Mouse (Mus musculus): ENCODE results near the gene Pitpnm2. TPM values are rescaled to one million over a fixed set of nuclear protein-coding genes. Genes with fewer than 3 reads are reported as not detected.

The Pitpnm2 gene
- polyA plus RNA-seq, 1 experiment from 2014 or later: 10.2 TPM

- Histone ChIP-seq H3K4me1 (ENCODE audit: control insufficient read depth in 2 of 2, insufficient read depth in 2 of 2, low read length in 2 of 2) (peaks cover 0 to 4% of the 10 kb centered on the region in 2 experiments; a peak in 1 of 4 replicates), H3K36me3 (ENCODE audit: control insufficient read depth, insufficient read depth, low read length) (no peaks in the 10 kb centered on the region), H3K9ac (ENCODE audit: low read length) (no peak overlapping the region), H3K9me3 (ENCODE audit: control insufficient read depth, low read length) (no peaks in the 10 kb centered on the region), H3K27me3 (ENCODE audit: control insufficient read depth, insufficient read depth, low read length) (0 out of 2 replicates have a peak, but pooled peaks cover 4% of the 10 kb centered on the region), H3K27ac (replicated peaks in 1 of 2; ENCODE audit: control insufficient read depth in 1 of 2, insufficient read depth in 1 of 2, low read depth in 2 of 2, low read length in 2 of 2) (no peak overlapping the region), H3K4me2 (ENCODE audit: low read length) (no peak overlapping the region), H3K4me3 (ENCODE audit: control insufficient read depth in 1 of 2, insufficient read depth in 1 of 2, low read depth in 1 of 2, low read length in 2 of 2) (no peak overlapping the region)
- ATAC-seq (ENCODE audit: insufficient number of reproducible peaks, insufficient read depth, low FRiP score, low read depth): no peak
- whole genome bisulfite sequencing: 37% methylated on average over 11 of the region's 11 CpGs
These were observed 164.9 kb downstream of the Pitpnm2 start for GRCm38 (mm10) chr5:124084588-124085173.

- Histone ChIP-seq H3K9me3 (ENCODE audit: control insufficient read depth, low read length) (no peaks in the 10 kb centered on the region), H3K4me3 (ENCODE audit: control insufficient read depth in 1 of 2, insufficient read depth in 1 of 2, low read depth in 1 of 2, low read length in 2 of 2) (no peak overlapping the region), H3K4me1 (ENCODE audit: control insufficient read depth in 2 of 2, insufficient read depth in 2 of 2, low read length in 2 of 2) (peaks cover 0 to 5% of the 10 kb centered on the region in 2 experiments; a peak in 2 of 4 replicates), H3K27ac (replicated peaks in 1 of 2; ENCODE audit: control insufficient read depth in 1 of 2, insufficient read depth in 1 of 2, low read depth in 2 of 2, low read length in 2 of 2) (no peak overlapping the region), H3K27me3 (ENCODE audit: control insufficient read depth, insufficient read depth, low read length) (0 out of 2 replicates have a peak, but pooled peaks cover 4% of the 10 kb centered on the region), H3K36me3 (ENCODE audit: control insufficient read depth, insufficient read depth, low read length) (no peaks in the 10 kb centered on the region), H3K4me2 (ENCODE audit: low read length) (no peak overlapping the region), H3K9ac (ENCODE audit: low read length) (no peak overlapping the region)
- 87% methylated on average over 14 of the region's 14 CpGs for WGBS
- no peak for ATAC-seq (ENCODE audit: insufficient number of reproducible peaks, insufficient read depth, low FRiP score, low read depth)
These were observed 165.5 kb downstream of the Pitpnm2 start for GRCm38 (mm10) chr5:124083850-124084587.

- 87% methylated on average over 17 of the region's 17 CpGs for WGBS
These were observed 166.4 kb downstream of the Pitpnm2 start for GRCm38 (mm10) chr5:124082941-124083688.

GRCm38 (mm10) chr5:124082447-124082846 lies 167.1 kb downstream of the Pitpnm2 start:
- WGBS: 70% methylated on average over 10 of the region's 10 CpGs
- no peak for ATAC-seq (ENCODE audit: insufficient number of reproducible peaks, insufficient read depth, low FRiP score, low read depth)
- no peak overlapping the region for H3K9ac ChIP-seq (ENCODE audit: low read length)

More at GRCm38 (mm10) chr5:124082941-124083688, 166.4 kb downstream of the Pitpnm2 start:
- no peak overlapping the region for H3K4me3 ChIP-seq (ENCODE audit: control insufficient read depth in 1 of 2, insufficient read depth in 1 of 2, low read depth in 1 of 2, low read length in 2 of 2)
- ATAC-seq (ENCODE audit: insufficient number of reproducible peaks, insufficient read depth, low FRiP score, low read depth): no peak
- H3K9me3 ChIP-seq (ENCODE audit: control insufficient read depth, low read length): no peaks in the 10 kb centered on the region
- no peak overlapping the region for H3K27ac ChIP-seq (replicated peaks in 1 of 2; ENCODE audit: control insufficient read depth in 1 of 2, insufficient read depth in 1 of 2, low read depth in 2 of 2, low read length in 2 of 2)
- H3K27me3 ChIP-seq (ENCODE audit: control insufficient read depth, insufficient read depth, low read length): 0 out of 2 replicates have a peak, but pooled peaks cover 4% of the 10 kb centered on the region
- no peak overlapping the region for H3K9ac ChIP-seq (ENCODE audit: low read length)
- peaks cover 0 to 8% of the 10 kb centered on the region in 2 experiments; a peak in 2 of 4 replicates for H3K4me1 ChIP-seq (ENCODE audit: control insufficient read depth in 2 of 2, insufficient read depth in 2 of 2, low read length in 2 of 2)
- H3K4me2 ChIP-seq (ENCODE audit: low read length): no peak overlapping the region
- H3K36me3 ChIP-seq (ENCODE audit: control insufficient read depth, insufficient read depth, low read length): no peaks in the 10 kb centered on the region

GRCm38 (mm10) chr5:124079880-124080279 lies 169.7 kb downstream of the Pitpnm2 start:
- no peak overlapping the region for H3K4me3 ChIP-seq (ENCODE audit: control insufficient read depth in 1 of 2, insufficient read depth in 1 of 2, low read depth in 1 of 2, low read length in 2 of 2)
- no peak for ATAC-seq (ENCODE audit: insufficient number of reproducible peaks, insufficient read depth, low FRiP score, low read depth)
- H3K27ac ChIP-seq (replicated peaks in 1 of 2; ENCODE audit: control insufficient read depth in 1 of 2, insufficient read depth in 1 of 2, low read depth in 2 of 2, low read length in 2 of 2): no peak overlapping the region
- no peaks in the 10 kb centered on the region for H3K36me3 ChIP-seq (ENCODE audit: control insufficient read depth, insufficient read depth, low read length)
- H3K27me3 ChIP-seq (ENCODE audit: control insufficient read depth, insufficient read depth, low read length): 0 out of 2 replicates have a peak, but pooled peaks cover 7% of the 10 kb centered on the region
- 92% methylated on average over 17 of the region's 17 CpGs for WGBS
- H3K9me3 ChIP-seq (ENCODE audit: control insufficient read depth, low read length): no peaks in the 10 kb centered on the region
- no peak overlapping the region for H3K4me2 ChIP-seq (ENCODE audit: low read length)
- peaks cover 7 to 12% of the 10 kb centered on the region in 2 experiments for H3K4me1 ChIP-seq (ENCODE audit: control insufficient read depth in 2 of 2, insufficient read depth in 2 of 2, low read length in 2 of 2)
- no peak overlapping the region; the same call in 1 of the 2 replicates for H3K9ac ChIP-seq (ENCODE audit: low read length)

More at GRCm38 (mm10) chr5:124082447-124082846, 167.1 kb downstream of the Pitpnm2 start:
- Histone ChIP-seq H3K9me3 (ENCODE audit: control insufficient read depth, low read length) (no peaks in the 10 kb centered on the region), H3K27me3 (ENCODE audit: control insufficient read depth, insufficient read depth, low read length) (0 out of 2 replicates have a peak, but pooled peaks cover 4% of the 10 kb centered on the region), H3K36me3 (ENCODE audit: control insufficient read depth, insufficient read depth, low read length) (no peaks in the 10 kb centered on the region), H3K4me2 (ENCODE audit: low read length) (no peak overlapping the region), H3K27ac (replicated peaks in 1 of 2; ENCODE audit: control insufficient read depth in 1 of 2, insufficient read depth in 1 of 2, low read depth in 2 of 2, low read length in 2 of 2) (no peak overlapping the region), H3K4me1 (ENCODE audit: control insufficient read depth in 2 of 2, insufficient read depth in 2 of 2, low read length in 2 of 2) (peaks cover 0 to 8% of the 10 kb centered on the region in 2 experiments; a peak in 2 of 4 replicates), H3K4me3 (ENCODE audit: control insufficient read depth in 1 of 2, insufficient read depth in 1 of 2, low read depth in 1 of 2, low read length in 2 of 2) (no peak overlapping the region)

GRCm38 (mm10) chr5:124078794-124079416 lies 170.7 kb downstream of the Pitpnm2 start:
- Histone ChIP-seq H3K4me3 (ENCODE audit: control insufficient read depth in 1 of 2, insufficient read depth in 1 of 2, low read depth in 1 of 2, low read length in 2 of 2) (no peak overlapping the region), H3K9me3 (ENCODE audit: control insufficient read depth, low read length) (no peaks in the 10 kb centered on the region), H3K9ac (ENCODE audit: low read length) (no peak overlapping the region), H3K27ac (replicated peaks in 1 of 2; ENCODE audit: control insufficient read depth in 1 of 2, insufficient read depth in 1 of 2, low read depth in 2 of 2, low read length in 2 of 2) (no peak overlapping the region), H3K4me2 (ENCODE audit: low read length) (no peak overlapping the region), H3K27me3 (ENCODE audit: control insufficient read depth, insufficient read depth, low read length) (0 out of 2 replicates have a peak, but pooled peaks cover 3% of the 10 kb centered on the region), H3K36me3 (ENCODE audit: control insufficient read depth, insufficient read depth, low read length) (no peaks in the 10 kb centered on the region), H3K4me1 (ENCODE audit: control insufficient read depth in 2 of 2, insufficient read depth in 2 of 2, low read length in 2 of 2) (peaks cover 14 to 16% of the 10 kb centered on the region in 2 experiments)
- WGBS: 69% methylated on average over 9 of the region's 9 CpGs
- ATAC-seq (ENCODE audit: insufficient number of reproducible peaks, insufficient read depth, low FRiP score, low read depth): no peak
